Mouse (Mus musculus): ENCODE data around the gene Irs1.

DNA sequence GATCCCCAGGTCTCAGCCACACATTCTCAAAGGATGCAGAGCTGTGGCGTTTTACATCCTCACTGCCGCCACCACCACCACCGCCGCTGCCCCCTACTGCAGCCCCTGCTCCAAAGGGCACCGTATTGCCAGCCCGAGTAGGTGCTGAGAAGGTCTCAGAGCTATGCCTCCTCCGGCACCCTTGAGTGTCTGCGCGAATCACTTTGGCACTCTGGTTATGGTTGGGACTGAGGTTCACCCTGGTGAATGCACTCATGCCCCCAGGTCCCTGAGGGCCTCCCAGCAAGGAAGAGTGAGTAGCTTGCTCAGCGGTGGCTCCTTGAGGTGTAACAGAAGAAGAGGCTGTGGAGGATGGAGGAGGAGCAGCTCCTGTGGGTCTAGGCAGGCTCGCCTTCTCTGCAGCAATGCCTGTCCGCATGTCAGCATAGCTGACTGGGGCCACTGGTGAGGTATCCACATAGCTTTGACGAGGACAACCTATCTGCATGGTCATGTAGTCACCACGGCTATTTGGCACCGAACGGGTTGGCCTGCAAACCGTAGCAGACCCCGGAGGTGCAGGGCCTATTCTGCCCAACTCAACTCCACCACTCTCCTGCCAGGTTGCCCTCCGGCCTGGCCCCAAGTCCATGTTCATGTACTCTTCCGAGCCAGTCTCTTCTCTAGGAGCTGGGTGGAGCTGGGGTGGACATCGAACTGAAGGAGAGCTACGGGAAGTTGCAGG is 4.0 kb downstream of the Irs1 start:
- TF ChIP-seq POLR2A (IDR thresholded peaks at IDR 0.05; ENCODE audit: low read depth, low read length) (no peak), CTCF (IDR thresholded peaks at IDR 0.05; ENCODE audit: extremely low read depth, insufficient read length, insufficient replicate concordance, low read depth, low read length) (no peak)
